Mouse (Mus musculus) kidney, postnatal 4 days (tissue): ENCODE measurements around the gene Snx15.

ENCODE experiments used
- DNase-seq, 2 experiments: peaks; one replicate each; pipeline ENCODE4 v3.0.0; 2021; ENCODE audit warnings: mixed read lengths in 2 of 2

The Snx15 gene

DNA sequence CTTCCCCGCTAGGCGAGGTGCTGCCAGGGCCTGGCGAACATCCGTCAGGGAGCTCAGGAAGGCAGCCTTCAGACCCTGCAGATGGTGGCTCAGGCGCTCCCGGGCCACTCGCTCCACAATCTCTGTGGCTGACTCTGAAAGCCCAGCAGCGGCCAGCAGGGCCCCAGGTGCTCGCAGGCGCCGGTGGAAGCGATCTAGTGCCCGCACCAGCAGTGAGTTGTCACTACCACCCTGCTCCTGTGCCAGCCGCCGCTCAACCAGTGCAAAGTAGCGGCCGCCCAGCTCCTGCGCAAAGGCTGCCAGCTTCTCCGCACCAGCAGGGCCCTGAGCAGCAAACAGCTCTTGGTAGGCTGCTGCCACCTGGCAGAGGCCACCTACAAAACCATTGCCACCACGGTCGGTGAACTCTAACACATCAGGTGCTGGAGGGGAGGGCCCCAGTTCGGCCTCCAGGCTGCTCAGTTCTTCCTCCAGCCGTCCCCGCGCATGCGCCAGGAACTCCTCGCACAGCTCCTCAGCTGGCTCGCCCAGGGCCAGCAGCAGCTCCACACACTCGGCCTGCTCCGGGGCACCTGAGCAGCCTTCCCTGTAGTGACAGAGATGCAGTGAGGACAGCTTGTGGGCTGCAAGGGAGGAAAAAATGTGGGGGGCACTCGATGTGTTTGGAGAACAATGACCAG, 57.4 kb downstream of the Snx15 start:
- no peak for DNase-seq

DNA sequence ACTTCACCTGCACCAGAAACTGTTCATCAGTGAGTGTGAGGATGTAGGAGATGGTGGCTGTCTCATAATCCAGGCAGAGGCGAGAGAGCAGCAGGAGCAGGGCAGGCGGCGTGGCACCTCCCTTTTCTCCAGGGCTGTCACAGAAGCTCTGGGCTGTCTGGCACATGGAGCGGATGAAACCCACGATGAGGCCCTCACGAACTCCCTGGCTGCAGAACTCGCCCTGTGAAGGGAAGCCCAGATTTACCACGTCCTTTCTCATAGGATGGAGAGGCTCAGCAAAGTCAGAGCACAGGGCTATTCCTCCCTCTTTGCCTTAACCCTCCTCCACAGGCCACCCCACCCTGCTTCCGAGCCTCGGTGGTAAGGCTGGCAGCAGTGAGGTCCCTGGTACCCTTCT, 58.3 kb downstream of the Snx15 start:
- DNase-seq = no peak
